Mouse (Mus musculus) thymus, adult 2 months (tissue): ENCODE measurements around the gene Tcta.

ENCODE experiments used
- CTCF ChIP-seq: fragments of 200-500 bp; IDR thresholded peaks from 2 replicates; pipeline ENCODE4 v1.5.1; 2012; ENCODE audit warnings: mild to moderate bottlenecking, control low read depth, low read length, moderate library complexity, borderline replicate concordance; ENCODE audit not compliant: control insufficient read depth, poor library complexity, insufficient read depth; ENCODE audit errors: extremely low read depth
- POLR2A ChIP-seq: fragments of 200-500 bp; IDR thresholded peaks from 2 replicates; pipeline ENCODE4 v1.6.1; 2012; ENCODE audit warnings: mild to moderate bottlenecking, low read length, control low read depth, moderate library complexity; ENCODE audit not compliant: control insufficient read depth, poor library complexity, insufficient read depth; ENCODE audit errors: extremely low read depth

DNA sequence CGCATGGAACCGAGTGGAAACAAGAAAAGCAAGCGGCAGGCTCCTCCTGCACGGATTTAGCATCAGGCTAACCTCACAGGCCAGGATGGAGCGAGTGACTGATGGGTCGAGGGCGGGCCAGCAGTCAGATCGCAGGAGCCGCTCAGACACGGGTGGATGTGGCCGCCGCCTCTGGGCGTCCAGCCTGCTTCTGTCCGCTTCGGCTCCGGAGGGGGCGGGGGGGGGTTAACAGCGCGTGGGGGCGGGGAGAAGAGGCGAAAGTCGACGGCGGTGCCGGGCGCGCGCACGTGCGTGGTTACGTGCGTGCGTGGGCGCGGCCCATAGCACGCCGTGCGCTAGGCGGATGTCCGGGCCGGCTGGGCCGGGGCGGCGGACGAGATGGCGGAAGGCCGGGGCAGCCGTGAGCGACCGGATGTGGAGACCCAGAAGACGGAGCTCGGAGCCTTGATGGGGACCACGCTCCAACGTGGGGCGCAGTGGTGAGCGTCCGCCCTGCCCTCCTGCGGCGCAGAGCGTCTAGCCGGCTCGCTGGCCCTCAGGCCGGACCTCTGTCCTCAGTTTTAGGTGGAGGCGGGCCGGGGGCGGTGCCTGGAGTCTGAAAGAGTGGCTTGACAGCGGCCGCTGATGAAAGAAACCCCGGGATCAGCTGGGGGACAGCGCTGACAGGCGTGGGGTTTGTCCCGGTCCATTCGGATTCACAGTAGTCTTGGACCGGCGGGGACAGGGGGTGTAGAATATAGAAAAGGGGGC is 41.8 kb upstream of the Tcta start, which contains the start of gene Usp4:
- TF ChIP-seq CTCF (peak; percentile 49; the same call in 1 of the 2 replicates), POLR2A (peak; percentile 75)
